Mouse (Mus musculus) embryonic fibroblast, embryonic 13.5 days (primary cell): ENCODE data around the gene Nup133. TPM values are rescaled to one million over a fixed set of nuclear protein-coding genes. Genes with fewer than 3 reads are reported as not detected.

ENCODE experiments used
- H3K27ac ChIP-seq: 2 replicates; pipeline ENCODE4 v1.5.1; 2012; ENCODE audit warnings: low read length, control low read depth, inconsistent platforms; ENCODE audit not compliant: insufficient read depth
- H3K4me1 ChIP-seq: 2 replicates; pipeline ENCODE4 v1.6.1; 2011; ENCODE audit warnings: low read length; ENCODE audit not compliant: control insufficient read depth, insufficient read depth
- H3K4me3 ChIP-seq: 2 replicates; pipeline ENCODE4 v1.5.1; 2011; ENCODE audit warnings: mild to moderate bottlenecking, control low read depth, low read length; ENCODE audit not compliant: insufficient read depth
- CTCF ChIP-seq: IDR thresholded peaks from 2 replicates; pipeline ENCODE4 v1.5.1; 2011; ENCODE audit warnings: mild to moderate bottlenecking, control low read depth, low read length, moderate library complexity, borderline replicate concordance; ENCODE audit not compliant: insufficient read depth
- POLR2A ChIP-seq: IDR thresholded peaks from 2 replicates; pipeline ENCODE4 v1.6.1; 2011; ENCODE audit warnings: low read depth, mild to moderate bottlenecking, control low read depth, low read length, moderate library complexity
- polyA plus RNA-seq: library from polyadenylated mRNA; stranded (reverse); fragments of >200 nt; gene quantifications from 2 replicates; pipeline ENCODE4 v1.2.4, GENCODE M21; 2011; ENCODE audit warnings: low read depth; ENCODE audit not compliant: missing spikeins, insufficient read length

Gene Nup133
- polyA plus RNA-seq, result 19.5 and 22.4 TPM in 2 replicates

- H3K4me3 ChIP-seq, result peak within 1 kb of the TSS; percentile 96
- H3K27ac ChIP-seq, result peak within 1 kb of the TSS; percentile 57
- peaks cover 3% of the 10 kb centered on the region; the same call in 1 of the 2 replicates for H3K4me1 ChIP-seq
- peak; percentile 76 for TF ChIP-seq POLR2A
- TF ChIP-seq CTCF, result no peak
These were observed at the start of gene Nup133 for GRCm38 (mm10) chr8:123948942-123949685. Gene Nup133 (minus strand): TSS chr8:123949265.

GRCm38 (mm10) chr8:123993997-123994396, 44.9 kb upstream of the Nup133 start:
- TF ChIP-seq CTCF (no peak), POLR2A (no peak)
- peaks cover 5% of the 10 kb centered on the region for H3K4me1 ChIP-seq
- H3K4me3 ChIP-seq, result no peak overlapping the region
- H3K27ac ChIP-seq, result no peak overlapping the region

- no peak overlapping the region for H3K4me3 ChIP-seq
- peak overlapping the region; percentile 7; the same call in 1 of the 2 replicates for H3K27ac ChIP-seq
- TF ChIP-seq POLR2A (no peak), CTCF (no peak)
- peaks cover 5% of the 10 kb centered on the region for H3K4me1 ChIP-seq
These were observed 44.5 kb upstream of the Nup133 start for GRCm38 (mm10) chr8:123993597-123993996.

- peak overlapping the region; percentile 62 for H3K27ac ChIP-seq
- TF ChIP-seq POLR2A (no peak), CTCF (peak; percentile 15; the same call in 1 of the 2 replicates)
- peaks cover 5% of the 10 kb centered on the region for H3K4me1 ChIP-seq
- H3K4me3 ChIP-seq, result no peak overlapping the region
These were observed 43.5 kb upstream of the Nup133 start for GRCm38 (mm10) chr8:123992587-123992986.

- no peak for TF ChIP-seq CTCF
- no peak for TF ChIP-seq POLR2A
- peaks cover 5% of the 10 kb centered on the region for H3K4me1 ChIP-seq
- no peak overlapping the region for H3K27ac ChIP-seq
- H3K4me3 ChIP-seq, result no peak overlapping the region
These were observed 41.4 kb upstream of the Nup133 start for GRCm38 (mm10) chr8:123990277-123991049.

GRCm38 (mm10) chr8:123989128-123989527, 40.1 kb upstream of the Nup133 start:
- TF ChIP-seq POLR2A (no peak), CTCF (no peak)
- Histone ChIP-seq H3K4me1 (peaks cover 5% of the 10 kb centered on the region), H3K4me3 (no peak overlapping the region), H3K27ac (no peak overlapping the region)

- Histone ChIP-seq H3K4me1 (peaks cover 5% of the 10 kb centered on the region), H3K27ac (no peak overlapping the region), H3K4me3 (no peak overlapping the region)
- TF ChIP-seq POLR2A, result no peak
- TF ChIP-seq CTCF, result no peak
These were observed 39.6 kb upstream of the Nup133 start for GRCm38 (mm10) chr8:123988605-123989038.

- Histone ChIP-seq H3K4me1 (0 out of 2 replicates have a peak, but pooled peaks cover 4% of the 10 kb centered on the region), H3K4me3 (peak within 1 kb of the TSS; percentile 91), H3K27ac (peak within 1 kb of the TSS; percentile 83)
- TF ChIP-seq CTCF (no peak), POLR2A (peak; percentile 93)
These were observed 33.8 kb upstream of the Nup133 start, which contains the start of gene Abcb10 for GRCm38 (mm10) chr8:123982826-123983400. Gene Abcb10 (minus strand): TSS chr8:123983122.

GRCm38 (mm10) chr8:123982291-123982793, 33.3 kb upstream of the Nup133 start:
- Histone ChIP-seq H3K27ac (peak overlapping the region; percentile 40; the same call in 1 of the 2 replicates), H3K4me1 (0 out of 2 replicates have a peak, but pooled peaks cover 4% of the 10 kb centered on the region), H3K4me3 (peak overlapping the region; percentile 91)
- TF ChIP-seq POLR2A (no peak; the same call in 1 of the 2 replicates), CTCF (no peak)
